Mouse (Mus musculus): Measurements from ENCODE around the gene Filip1. TPM values are rescaled to one million over a fixed set of nuclear protein-coding genes. Genes with fewer than 3 reads are reported as not detected.

Filip1 gene
- polyA plus RNA-seq, 1 experiment from 2014 or later, result 0.88 TPM

DNA sequence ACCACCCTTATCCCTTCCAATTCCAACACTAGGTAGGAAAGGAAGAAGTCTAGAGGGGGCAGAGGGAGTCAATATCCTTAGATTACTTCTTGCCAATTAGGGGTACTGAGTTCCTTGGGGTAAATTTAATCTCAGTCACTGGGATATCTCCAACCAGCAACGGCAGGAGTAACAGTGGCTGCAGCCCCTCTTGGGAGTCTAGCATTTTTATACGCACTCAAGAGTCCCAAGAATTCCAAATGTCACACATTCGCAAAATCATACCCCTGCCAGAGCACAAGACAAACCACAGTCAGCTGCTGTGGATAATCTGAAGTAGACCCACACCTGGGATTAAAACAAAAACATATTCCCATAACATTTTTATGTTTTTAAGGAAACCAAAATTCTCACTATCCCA lies 102.5 kb downstream of the Filip1 start:
- Histone ChIP-seq H3K4me1 (no peaks in the 10 kb centered on the region), H3K27me3 (ENCODE audit: low read depth, poor library complexity, severe bottlenecking) (no peaks in the 10 kb centered on the region), H3K4me3 (no peak overlapping the region), H3K27ac (no peak overlapping the region), H3K36me3 (no peaks in the 10 kb centered on the region), H3K9me3 (replicated peaks) (no peaks in the 10 kb centered on the region)
- 94% methylated on average over 3 of the region's 3 CpGs for WGBS
- DNase-seq (ENCODE audit: low spot score), result no peak

DNA sequence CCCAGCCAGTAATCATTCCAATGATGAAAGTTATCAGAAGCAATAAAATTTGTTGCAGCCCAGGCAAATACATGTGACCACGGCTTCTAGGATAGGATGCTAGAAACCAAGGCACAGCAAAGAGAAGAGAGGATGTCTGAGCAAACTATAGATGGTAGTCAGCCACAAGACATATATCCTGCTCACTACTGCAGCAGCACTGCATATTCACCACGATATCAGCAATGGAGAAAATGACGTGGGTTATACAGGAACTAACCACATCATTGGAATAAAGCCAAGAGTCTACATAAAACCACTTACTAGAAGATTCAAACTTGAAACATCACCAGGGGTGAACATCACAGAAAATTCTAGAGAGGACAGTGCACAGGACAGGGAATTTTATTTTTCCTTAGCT lies 113.8 kb downstream of the Filip1 start:
- H3K36me3 ChIP-seq, result no peaks in the 10 kb centered on the region
- 90% methylated on average over 3 of the region's 3 CpGs for WGBS
- H3K4me1 ChIP-seq, result no peaks in the 10 kb centered on the region
- no peaks in the 10 kb centered on the region for H3K27me3 ChIP-seq (ENCODE audit: low read depth, poor library complexity, severe bottlenecking)
- no peak overlapping the region for H3K27ac ChIP-seq
- no peaks in the 10 kb centered on the region for H3K9me3 ChIP-seq (replicated peaks)
- H3K4me3 ChIP-seq, result no peak overlapping the region
- DNase-seq (ENCODE audit: low spot score), result no peak

DNA sequence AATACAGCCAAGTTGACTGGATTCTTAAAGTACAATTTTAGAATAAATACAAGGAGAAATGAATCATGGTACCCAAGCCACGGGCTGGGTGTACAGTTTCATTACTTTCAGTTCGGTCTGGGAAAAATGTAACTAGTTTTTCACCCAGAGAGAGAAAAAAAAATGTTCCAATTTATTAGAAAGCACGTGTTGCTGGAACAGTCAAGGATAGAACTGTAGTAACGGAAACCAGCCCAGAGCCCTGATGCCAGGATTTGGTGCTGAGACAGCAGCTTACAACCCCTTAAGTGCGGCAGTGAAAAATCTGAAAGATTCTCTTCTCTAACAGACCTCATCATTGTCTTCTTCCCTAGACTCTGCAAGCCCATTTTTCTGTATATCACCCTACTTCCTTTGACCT lies 118.0 kb downstream of the Filip1 start:
- H3K9me3 ChIP-seq (replicated peaks), result no peaks in the 10 kb centered on the region
- no peak for DNase-seq (ENCODE audit: low spot score)
- H3K36me3 ChIP-seq, result no peaks in the 10 kb centered on the region
- no peak overlapping the region for H3K27ac ChIP-seq
- H3K4me3 ChIP-seq, result no peak overlapping the region
- WGBS, result 80% methylated on average over 5 of the region's 5 CpGs
- H3K4me1 ChIP-seq, result 0 out of 2 replicates have a peak, but pooled peaks cover 3% of the 10 kb centered on the region
- no peaks in the 10 kb centered on the region for H3K27me3 ChIP-seq (ENCODE audit: low read depth, poor library complexity, severe bottlenecking)

GRCm38 (mm10) chr9:79893841-79894612 lies 118.6 kb downstream of the Filip1 start:
- no peak for DNase-seq (ENCODE audit: low spot score)
- Histone ChIP-seq H3K4me3 (no peak overlapping the region), H3K9me3 (replicated peaks) (no peaks in the 10 kb centered on the region), H3K27me3 (ENCODE audit: low read depth, poor library complexity, severe bottlenecking) (no peaks in the 10 kb centered on the region), H3K36me3 (no peaks in the 10 kb centered on the region), H3K4me1 (0 out of 2 replicates have a peak, but pooled peaks cover 3% of the 10 kb centered on the region), H3K27ac (no peak overlapping the region)
- 68% methylated on average over 4 of the region's 4 CpGs for WGBS

DNA sequence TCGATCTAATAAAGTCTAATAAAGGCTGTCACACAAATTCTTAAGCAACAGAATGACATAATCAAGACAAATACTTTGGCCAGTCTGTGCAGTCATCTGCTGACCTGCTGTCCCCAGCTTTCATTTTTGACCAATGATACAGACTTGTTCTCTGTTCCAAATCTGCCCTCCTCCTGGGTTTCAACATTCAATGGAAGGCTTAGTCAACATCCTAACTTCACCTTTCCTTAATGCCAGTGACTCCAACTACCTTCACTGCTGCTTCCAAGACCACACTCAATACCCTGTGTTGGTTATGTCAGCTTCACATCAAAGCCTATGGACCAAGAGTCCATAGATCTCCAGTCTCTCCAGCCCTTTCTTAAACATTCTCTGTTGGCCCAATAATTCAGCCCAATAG lies 120.5 kb downstream of the Filip1 start:
- Histone ChIP-seq H3K9me3 (replicated peaks) (no peaks in the 10 kb centered on the region), H3K36me3 (no peaks in the 10 kb centered on the region), H3K27me3 (ENCODE audit: low read depth, poor library complexity, severe bottlenecking) (no peaks in the 10 kb centered on the region), H3K27ac (no peak overlapping the region), H3K4me3 (no peak overlapping the region), H3K4me1 (0 out of 2 replicates have a peak, but pooled peaks cover 3% of the 10 kb centered on the region)
- DNase-seq (ENCODE audit: low spot score), result no peak
- 97% methylated on average over 1 of the region's 1 CpGs for WGBS

GRCm38 (mm10) chr9:79890488-79890887 lies 122.2 kb downstream of the Filip1 start:
- no peaks in the 10 kb centered on the region for H3K27me3 ChIP-seq (ENCODE audit: low read depth, poor library complexity, severe bottlenecking)
- H3K4me3 ChIP-seq, result no peak overlapping the region
- H3K27ac ChIP-seq, result no peak overlapping the region
- H3K4me1 ChIP-seq, result 0 out of 2 replicates have a peak, but pooled peaks cover 3% of the 10 kb centered on the region
- no peak for DNase-seq (ENCODE audit: low spot score)
- H3K36me3 ChIP-seq, result no peaks in the 10 kb centered on the region
- 54% methylated on average over 4 of the region's 4 CpGs for WGBS
- H3K9me3 ChIP-seq (replicated peaks), result no peaks in the 10 kb centered on the region

GRCm38 (mm10) chr9:79889132-79889531 lies 123.5 kb downstream of the Filip1 start:
- H3K4me3 ChIP-seq, result no peak overlapping the region
- H3K9me3 ChIP-seq (replicated peaks), result no peaks in the 10 kb centered on the region
- 0 out of 2 replicates have a peak, but pooled peaks cover 3% of the 10 kb centered on the region for H3K4me1 ChIP-seq
- no peak overlapping the region for H3K27ac ChIP-seq
- no peak for DNase-seq (ENCODE audit: low spot score)
- no peaks in the 10 kb centered on the region for H3K27me3 ChIP-seq (ENCODE audit: low read depth, poor library complexity, severe bottlenecking)
- WGBS, result 89% methylated on average over 6 of the region's 6 CpGs
- H3K36me3 ChIP-seq, result no peaks in the 10 kb centered on the region

- no peak for DNase-seq (ENCODE audit: low spot score)
- Histone ChIP-seq H3K36me3 (no peaks in the 10 kb centered on the region), H3K9me3 (replicated peaks) (no peaks in the 10 kb centered on the region), H3K4me1 (0 out of 2 replicates have a peak, but pooled peaks cover 2% of the 10 kb centered on the region), H3K27me3 (ENCODE audit: low read depth, poor library complexity, severe bottlenecking) (no peaks in the 10 kb centered on the region), H3K27ac (no peak overlapping the region), H3K4me3 (no peak overlapping the region)
- 87% methylated on average over 11 of the region's 11 CpGs for WGBS
Observed at GRCm38 (mm10) chr9:79885244-79886210, 127.1 kb downstream of the Filip1 start.

DNA sequence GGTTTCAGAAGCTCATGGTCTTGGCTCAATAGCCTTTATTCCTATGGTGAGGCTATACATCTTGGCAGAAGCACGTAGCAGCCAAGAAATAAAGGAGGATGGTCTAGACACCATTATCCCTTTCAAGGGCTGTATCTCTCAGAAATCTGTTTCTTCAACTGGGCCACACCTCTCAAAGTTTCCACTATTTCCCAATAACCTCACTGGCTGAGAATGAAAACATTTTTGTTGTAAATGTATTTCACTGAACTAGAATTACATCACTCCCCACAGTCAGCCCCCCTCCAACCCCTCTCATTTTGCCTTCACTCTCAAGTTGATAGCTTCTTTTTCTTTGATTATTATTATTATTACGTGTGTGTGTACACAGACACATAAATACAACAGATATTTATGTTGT lies 129.5 kb downstream of the Filip1 start:
- H3K4me3 ChIP-seq, result no peak overlapping the region
- H3K27me3 ChIP-seq (ENCODE audit: low read depth, poor library complexity, severe bottlenecking), result no peaks in the 10 kb centered on the region
- H3K27ac ChIP-seq, result no peak overlapping the region
- no peaks in the 10 kb centered on the region for H3K36me3 ChIP-seq
- no peaks in the 10 kb centered on the region for H3K4me1 ChIP-seq
- 90% methylated on average over 2 of the region's 2 CpGs for WGBS
- no peak for DNase-seq (ENCODE audit: low spot score)
- H3K9me3 ChIP-seq (replicated peaks), result no peaks in the 10 kb centered on the region

- Histone ChIP-seq H3K9me3 (replicated peaks) (no peaks in the 10 kb centered on the region), H3K4me3 (no peak overlapping the region), H3K27me3 (ENCODE audit: low read depth, poor library complexity, severe bottlenecking) (no peaks in the 10 kb centered on the region), H3K4me1 (peaks cover 5% of the 10 kb centered on the region; the same call in 1 of the 2 replicates), H3K36me3 (no peaks in the 10 kb centered on the region), H3K27ac (no peak overlapping the region)
- 66% methylated on average over 7 of the region's 7 CpGs for WGBS
- no peak for DNase-seq (ENCODE audit: low spot score)
Observed at GRCm38 (mm10) chr9:79880031-79880430, 132.6 kb downstream of the Filip1 start.

DNA sequence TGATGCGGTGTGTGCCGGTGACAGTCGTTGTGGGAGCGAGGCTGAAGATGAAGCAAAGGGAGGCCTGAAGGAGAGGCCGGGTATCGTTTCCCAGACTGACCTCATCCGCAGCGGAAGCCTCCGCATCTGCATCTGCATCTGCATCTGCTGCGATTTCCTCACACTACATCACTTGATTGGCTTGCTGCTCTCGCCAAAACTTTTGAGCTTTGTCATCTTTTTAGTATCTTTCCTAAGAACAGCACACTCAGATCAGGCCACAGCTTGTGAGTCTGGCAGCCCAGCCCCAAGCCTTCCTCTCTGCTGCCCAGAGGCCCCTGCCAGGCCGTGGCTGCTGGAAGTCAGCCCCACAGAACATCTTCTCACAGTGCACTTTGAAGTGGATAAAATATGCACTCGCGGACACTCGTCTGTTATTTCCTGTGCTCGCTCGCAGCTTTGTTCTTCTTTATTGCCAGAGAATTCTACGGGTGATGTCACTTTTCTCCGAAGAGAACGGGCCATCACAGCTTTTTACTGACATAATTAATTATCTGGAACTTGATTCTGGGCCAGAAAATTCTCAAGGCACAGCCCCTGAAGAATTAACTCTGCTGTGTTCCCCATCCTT lies 137.0 kb downstream of the Filip1 start:
- no peaks in the 10 kb centered on the region for H3K9me3 ChIP-seq (replicated peaks)
- H3K4me3 ChIP-seq, result no peak overlapping the region
- H3K4me1 ChIP-seq, result peaks cover 5% of the 10 kb centered on the region; the same call in 1 of the 2 replicates
- no peaks in the 10 kb centered on the region for H3K36me3 ChIP-seq
- H3K27me3 ChIP-seq (ENCODE audit: low read depth, poor library complexity, severe bottlenecking), result no peaks in the 10 kb centered on the region
- no peak for DNase-seq (ENCODE audit: low spot score)
- no peak overlapping the region for H3K27ac ChIP-seq
- WGBS, result 66% methylated on average over 20 of the region's 20 CpGs

DNA sequence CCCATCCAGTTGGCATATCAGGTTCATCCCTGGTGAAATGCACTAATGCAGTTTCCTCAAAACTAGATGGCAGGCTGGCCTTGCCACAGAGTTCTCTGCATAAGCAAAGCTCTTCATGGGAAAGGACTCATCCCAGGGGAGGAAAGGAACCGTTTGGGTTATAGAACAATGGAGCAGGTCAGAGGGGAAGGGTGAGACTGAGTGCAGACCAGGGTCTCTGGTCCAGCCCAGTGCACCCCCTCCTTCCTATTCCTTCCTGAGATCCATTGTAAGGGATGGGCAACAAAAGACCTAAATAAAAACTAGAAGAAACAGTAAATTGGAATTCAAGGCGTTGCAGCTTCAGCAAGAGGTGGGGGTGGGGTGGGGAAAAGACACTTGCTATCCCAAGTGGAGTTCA lies 140.1 kb downstream of the Filip1 start:
- no peak for DNase-seq (ENCODE audit: low spot score)
- no peaks in the 10 kb centered on the region for H3K36me3 ChIP-seq
- H3K4me3 ChIP-seq, result no peak overlapping the region
- peaks cover 5% of the 10 kb centered on the region; the same call in 1 of the 2 replicates for H3K4me1 ChIP-seq
- WGBS, result 52% methylated on average over 2 of the region's 2 CpGs
- no peaks in the 10 kb centered on the region for H3K27me3 ChIP-seq (ENCODE audit: low read depth, poor library complexity, severe bottlenecking)
- no peaks in the 10 kb centered on the region for H3K9me3 ChIP-seq (replicated peaks)
- no peak overlapping the region for H3K27ac ChIP-seq
